Mouse (Mus musculus) kidney, adult 2 months (tissue): ENCODE measurements around the gene Nup62.

ENCODE experiments used
- CTCF ChIP-seq: fragments of 200-500 bp; conservative IDR thresholded peaks from 2 replicates; pipeline ENCODE4 v1.5.1; 2011; ENCODE audit warnings: low read depth, mild to moderate bottlenecking, control low read depth, low read length, moderate library complexity, mixed read lengths; ENCODE audit not compliant: insufficient read depth, insufficient read length
- POLR2A ChIP-seq: fragments of 200-500 bp; IDR thresholded peaks from one replicate; pipeline ENCODE4 v1.6.1; 2011; ENCODE audit warnings: low read depth, low read length, control low read depth

GRCm38 (mm10) chr7:44818164-44818563 is 2.3 kb downstream of the Nup62 start:
- TF ChIP-seq POLR2A (no peak), CTCF (peak; percentile 28; the same call in 1 of the 2 replicates)
